Mouse (Mus musculus): ENCODE measurements around the gene Dis3l2.

The Dis3l2 gene

DNA sequence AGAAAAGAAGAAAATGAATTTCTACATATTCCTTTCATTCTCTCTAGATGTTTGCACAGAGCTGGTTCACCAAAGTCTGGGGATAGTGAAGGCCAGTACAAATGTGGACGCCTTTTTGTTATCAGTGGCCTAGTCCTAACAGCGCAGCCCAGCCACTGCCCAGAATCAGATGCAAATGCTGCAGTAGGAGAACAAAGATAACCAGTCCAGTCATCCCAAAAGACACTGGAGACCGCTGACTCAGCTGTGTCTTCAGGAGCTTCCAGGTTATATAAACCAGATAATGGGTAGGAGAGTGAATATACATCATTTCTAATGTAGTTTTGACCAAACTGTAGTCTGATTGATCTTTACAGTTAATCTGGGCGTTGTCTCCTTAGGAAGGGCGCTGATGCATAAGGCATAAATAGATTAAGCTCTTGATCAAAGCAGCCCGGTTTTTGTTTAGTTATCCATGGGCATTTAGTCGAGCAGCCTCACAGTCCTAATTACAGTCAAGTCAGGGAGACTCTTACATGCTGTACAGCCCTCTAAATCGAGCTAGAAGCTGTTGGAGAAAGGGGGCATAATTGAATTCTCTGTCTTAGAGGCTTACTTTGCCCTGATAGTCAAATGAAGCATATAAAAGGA, 212.9 kb downstream of the Dis3l2 start:
- no peak for DNase-seq (ENCODE audit: low read depth, low spot score)

DNA sequence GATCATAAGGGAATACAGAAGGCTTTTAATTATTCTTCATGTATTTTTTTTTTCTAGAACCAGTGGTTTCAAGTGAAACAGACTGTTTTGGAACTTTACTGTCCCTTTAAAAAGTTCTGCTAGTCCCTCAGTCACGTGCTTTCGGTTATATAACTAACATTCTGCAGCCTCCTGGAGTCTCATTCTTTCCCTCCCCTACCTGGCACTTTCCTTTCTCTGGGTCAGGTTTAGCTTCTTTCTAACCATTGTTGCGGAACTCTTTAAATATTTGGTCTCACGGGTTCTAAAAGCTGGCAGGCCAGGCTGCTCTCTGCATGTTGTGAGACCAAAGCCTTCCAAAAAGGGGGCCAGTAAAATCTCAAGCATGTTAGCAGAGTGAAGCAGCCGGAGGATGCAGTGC, 222.2 kb downstream of the Dis3l2 start:
- DNase-seq (ENCODE audit: low read depth, low spot score) = peak; percentile 44

DNA sequence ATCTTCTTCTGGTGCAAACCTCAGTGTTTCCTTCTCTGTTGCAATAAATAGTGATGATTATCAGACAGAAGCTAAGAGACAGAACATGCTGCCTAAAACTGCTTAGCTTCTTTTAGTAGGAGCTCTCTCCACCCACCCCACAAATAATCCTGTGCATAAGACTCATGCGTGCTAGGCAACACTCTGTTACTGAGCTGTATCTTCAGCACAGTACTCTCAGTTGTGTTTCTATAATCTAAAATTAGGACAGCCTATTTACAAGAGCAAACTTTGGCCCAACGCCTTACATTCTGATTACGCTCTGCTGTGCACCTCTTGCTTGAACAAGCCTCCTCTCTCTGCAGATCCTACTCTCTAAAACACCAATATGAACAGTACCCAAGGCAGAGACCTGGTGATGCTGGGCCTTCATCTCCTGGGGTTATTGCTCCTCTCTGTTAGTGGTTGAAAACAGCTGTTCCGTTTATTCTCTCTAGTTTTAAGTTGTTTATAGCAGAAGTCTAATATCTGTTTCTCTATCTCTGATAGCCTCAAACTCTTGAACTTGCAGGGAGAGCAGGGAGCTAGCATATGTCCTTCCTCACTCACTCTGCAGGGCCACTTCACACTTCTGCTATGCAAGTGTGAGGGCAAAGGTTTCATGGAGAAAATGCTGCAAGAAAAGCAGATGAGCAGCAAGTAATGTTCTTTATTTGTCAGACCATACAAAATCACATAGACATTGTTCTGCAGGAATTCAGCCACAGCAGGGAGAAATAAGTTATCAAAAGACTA, 228.2 kb downstream of the Dis3l2 start:
- peak; percentile 87 for DNase-seq (ENCODE audit: low read depth, low spot score)

DNA sequence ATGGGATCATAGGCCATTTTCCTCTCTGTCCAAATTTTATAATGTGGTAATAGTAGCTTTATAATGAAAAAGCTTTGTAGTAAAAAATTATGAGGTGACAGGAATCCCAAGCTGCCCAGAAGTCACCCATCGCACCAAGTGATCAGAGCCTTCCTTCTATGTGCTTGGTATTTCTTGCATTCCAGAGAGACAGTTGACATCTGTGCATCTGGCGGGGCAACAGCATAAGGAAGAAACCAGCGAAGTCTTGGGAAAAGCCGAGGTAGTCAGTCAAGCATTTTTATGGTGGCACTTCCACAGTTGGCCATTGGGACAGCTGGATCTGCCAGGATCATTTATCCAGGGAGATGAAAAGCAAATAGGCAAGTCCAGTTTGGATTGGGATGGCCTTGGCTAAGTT, 229.2 kb downstream of the Dis3l2 start:
- no peak for DNase-seq (ENCODE audit: low read depth, low spot score)

DNA sequence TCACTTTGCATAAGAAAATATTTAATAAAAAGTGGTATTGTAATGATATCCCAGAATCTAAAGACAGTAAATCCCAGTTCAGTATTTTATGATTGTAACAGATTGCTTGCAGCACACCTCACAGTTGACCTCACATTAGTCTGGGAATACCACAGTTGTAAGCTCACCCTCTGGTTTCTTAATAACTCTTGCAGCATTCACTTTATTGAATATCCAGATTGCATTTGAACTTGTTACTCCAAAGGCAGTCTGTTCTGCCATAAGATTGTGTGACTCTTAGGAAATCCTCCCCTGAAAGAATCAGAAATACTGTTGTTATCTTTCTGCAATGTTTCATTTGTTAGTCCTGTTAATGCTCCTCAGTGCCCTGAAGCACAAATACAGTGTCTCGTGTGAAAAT, 230.0 kb downstream of the Dis3l2 start:
- no peak for DNase-seq (ENCODE audit: low read depth, low spot score)

DNA sequence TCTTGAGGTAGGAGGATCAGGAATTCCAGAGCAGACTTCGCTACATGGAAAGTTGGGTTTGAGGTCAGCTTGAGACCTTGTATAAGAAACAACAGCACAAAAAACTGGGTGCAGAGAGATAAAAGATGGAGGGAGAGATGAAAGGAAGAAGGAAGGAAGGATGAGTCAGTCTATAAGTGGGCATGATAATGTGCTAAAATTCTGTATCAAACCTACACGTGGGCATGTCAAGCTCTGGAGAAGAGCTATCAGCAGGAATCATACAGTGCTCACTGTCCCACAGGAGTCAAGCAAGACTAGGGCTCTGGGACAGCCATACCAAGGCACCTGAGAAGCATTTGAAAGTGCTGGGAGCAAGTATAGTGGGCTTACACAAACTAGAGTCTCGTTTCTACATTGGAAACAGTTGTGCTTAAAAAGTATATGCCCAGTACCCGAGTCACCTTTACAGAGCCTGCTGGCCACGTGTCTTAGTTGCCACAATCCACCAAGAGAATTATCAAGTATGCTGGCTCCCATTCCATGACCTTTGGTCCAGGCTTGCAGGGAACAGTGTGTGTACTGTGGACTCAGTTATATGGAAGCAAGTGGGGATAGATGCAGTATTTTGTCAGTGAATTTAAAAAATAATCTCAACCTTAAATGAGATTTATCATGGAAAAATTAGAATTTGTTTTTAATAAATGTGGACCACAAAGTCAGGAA, 248.0 kb downstream of the Dis3l2 start:
- no peak for DNase-seq (ENCODE audit: low read depth, low spot score)

DNA sequence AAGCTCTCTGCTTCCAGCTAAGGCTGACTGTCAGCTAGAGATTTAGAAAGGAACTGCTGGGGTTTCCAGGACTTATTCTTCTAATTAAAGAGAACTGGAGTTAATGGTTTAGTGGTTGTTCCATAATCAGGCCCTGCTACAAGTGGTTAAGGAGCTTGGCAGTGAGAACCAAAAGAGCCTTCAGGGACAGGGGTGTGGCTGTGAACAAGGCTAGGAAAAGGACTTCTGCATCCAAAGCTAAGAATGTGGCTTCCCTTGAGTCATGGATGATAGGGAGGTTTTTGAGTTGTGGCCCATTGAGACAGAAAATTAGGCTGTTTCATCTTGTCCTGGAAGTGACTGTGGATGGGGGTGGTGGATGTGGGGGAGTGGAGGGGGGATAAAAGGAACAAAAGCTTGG, 252.2 kb downstream of the Dis3l2 start:
- DNase-seq (ENCODE audit: low read depth, low spot score) = no peak

DNA sequence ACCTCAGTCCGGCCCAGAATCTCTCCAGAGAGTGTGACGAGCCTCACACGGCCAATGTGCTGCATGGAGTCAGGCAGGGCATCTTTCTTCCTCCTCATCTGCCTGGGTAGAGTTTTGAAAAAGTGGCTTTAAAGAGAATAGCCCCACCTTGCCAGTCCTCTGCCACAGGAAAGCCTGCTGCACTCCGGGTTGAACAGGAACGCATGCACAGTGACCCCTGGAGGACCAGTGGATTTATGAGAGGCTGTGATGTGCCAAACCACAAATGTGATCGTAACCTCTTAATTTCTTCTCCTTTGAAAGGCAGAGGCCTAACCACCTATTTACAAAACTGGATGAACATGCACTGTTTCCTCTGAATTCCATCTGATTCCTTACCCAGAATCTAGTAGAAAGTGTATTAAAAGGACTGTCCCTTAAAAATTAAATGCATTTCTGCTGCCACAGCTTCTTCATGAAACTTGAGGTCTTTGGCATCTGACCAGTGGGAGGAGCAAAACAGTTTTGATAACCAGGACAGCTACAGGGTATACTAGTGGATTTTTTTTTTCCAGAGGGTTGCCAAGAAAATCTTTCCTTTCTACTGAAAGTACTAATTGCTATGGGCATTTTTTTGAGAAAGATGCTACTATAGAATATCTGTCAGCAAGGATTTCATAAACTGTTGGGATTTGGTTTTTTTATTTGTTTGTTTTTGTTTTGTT, 264.8 kb downstream of the Dis3l2 start:
- DNase-seq (ENCODE audit: low read depth, low spot score) = peak; percentile 23

DNA sequence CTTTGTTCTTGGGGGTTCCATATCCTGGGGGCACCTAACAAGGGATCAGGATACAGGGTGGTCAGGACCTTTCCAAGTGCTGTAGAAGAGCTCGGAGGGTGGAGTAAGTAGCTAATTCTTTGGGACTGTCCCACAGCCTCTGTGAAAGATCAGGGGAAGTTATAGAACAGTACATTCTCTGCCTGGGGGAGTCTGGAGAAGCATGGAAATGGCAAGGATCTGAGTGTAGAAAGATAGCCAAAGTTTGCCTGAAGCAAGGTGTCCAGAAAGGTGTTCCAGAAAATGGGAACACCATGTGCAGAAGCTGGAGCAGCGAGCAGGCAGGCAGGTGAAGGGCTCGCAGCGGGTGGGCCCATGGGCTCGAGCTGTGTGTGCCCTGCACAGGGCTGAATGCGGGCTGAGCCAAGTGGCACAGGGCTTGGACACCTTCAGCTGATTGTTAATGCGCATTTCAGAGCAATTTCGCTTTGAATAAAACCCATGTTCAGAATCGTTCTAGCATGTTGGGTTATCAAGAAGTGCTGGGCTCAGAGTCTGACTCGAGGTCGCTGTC, 265.6 kb downstream of the Dis3l2 start:
- DNase-seq (ENCODE audit: low read depth, low spot score) = peak; percentile 31

DNA sequence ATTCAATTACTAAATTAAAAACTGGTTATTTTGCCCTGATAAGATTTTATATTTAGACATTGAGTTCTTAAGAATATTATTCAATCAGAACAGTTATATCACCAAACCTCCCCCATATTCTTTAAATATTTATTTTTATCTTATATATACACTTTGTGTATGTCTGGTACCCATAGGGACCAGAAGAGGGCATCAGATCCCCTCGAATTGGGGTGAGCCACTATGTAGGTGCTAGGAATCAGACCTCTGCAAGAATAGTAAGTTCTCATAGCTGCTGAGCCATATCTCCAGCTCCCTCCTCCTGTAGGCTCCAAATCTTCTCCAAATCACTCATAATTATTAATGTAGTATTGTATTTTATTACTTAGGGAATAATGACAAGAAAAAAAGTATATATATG, 269.1 kb downstream of the Dis3l2 start:
- DNase-seq (ENCODE audit: low read depth, low spot score) = no peak

DNA sequence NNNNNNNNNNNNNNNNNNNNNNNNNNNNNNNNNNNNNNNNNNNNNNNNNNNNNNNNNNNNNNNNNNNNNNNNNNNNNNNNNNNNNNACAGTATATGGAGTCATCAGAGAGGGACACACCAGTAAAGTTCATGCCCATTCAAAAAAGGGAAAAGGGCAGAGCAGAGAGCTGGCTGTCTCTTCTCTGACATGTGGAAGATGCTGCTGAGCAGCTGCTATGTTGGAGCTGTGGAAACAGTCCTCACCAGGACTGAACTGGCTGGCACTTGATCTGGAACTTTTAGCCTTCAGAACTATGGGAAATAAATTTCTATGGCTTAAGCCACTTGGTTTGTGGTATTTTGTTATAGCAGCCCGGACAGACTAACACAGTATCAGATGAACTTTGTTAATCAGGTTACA, 273.4 kb downstream of the Dis3l2 start:
- DNase-seq (ENCODE audit: low read depth, low spot score) = no peak

DNA sequence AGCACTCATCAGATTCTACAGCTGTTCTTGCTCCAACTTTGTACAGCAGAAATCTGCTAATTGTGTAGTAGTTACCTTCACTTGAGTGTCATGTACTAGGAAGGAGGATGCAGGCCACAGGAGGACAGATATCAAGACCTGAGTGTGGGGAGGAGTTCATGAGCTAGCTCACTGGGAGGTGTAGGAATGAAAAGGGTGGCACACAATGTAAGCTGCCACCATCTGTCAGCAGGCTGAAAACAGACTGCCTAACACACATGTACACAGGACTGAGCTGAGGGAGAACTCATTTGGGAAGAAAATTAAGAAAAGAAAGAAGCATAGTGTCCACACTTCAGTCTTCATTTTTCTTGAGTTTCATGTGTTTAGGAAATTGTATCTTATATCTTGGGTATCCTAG, 282.8 kb downstream of the Dis3l2 start:
- peak; percentile 55 for DNase-seq (ENCODE audit: low read depth, low spot score)

DNA sequence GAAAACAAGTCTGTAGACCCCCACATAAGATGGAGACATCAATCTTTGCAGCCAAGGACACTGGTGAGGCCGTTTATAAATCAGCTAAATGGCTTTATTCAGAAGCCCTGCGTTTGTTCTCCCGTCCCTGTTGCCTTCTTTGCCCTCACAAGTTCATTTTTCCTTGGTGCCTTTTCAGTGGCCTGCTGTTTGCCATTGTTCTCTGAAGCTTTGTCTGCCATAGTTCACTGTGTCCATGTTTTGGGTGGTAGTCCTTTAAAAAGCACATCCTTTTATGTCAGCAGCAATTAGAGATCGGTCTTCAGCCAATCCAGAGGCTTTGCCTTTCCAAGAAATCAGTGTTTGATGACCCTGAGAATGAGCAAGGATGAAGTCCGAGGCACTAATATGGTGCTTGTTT, 289.2 kb downstream of the Dis3l2 start:
- DNase-seq (ENCODE audit: low read depth, low spot score) = no peak

DNA sequence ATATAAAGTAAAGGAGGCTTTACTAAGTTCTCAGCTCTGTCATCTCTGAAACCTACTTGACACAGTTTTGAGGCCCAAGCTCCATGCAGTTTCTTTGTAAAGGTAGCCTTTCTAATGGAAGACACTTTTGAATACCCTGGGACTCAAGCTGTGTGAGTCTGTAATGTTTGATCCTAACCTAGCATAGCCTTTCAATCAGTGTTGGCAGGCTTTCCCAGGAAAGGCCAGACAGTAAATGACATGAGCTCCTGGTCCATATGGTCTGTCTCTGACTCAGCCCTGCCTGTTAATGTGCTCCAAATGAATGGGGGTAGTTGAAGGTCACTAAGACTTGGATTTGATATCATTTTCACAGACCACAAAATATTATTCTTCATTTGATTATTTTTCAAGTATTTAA, 290.4 kb downstream of the Dis3l2 start:
- DNase-seq (ENCODE audit: low read depth, low spot score) = peak; percentile 68

DNA sequence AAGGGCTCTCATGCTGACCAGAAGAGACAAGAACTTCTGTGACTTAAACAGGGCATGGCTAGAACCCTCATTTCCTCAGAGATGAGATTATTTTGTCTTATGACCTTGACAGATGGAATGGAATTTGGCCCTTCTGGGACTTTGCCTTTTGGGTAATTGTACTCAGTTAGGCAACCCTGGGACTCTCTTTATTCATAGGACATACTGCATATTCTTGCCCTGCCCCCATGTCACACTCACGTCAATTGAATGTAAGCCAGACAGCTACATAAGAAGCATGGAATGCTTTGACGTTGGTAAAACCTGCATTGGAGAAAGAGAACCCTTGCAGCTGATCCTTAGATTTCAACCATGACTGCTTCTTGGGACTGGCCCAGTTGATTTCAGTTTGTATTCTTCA, 294.4 kb downstream of the Dis3l2 start:
- no peak for DNase-seq (ENCODE audit: low read depth, low spot score)

DNA sequence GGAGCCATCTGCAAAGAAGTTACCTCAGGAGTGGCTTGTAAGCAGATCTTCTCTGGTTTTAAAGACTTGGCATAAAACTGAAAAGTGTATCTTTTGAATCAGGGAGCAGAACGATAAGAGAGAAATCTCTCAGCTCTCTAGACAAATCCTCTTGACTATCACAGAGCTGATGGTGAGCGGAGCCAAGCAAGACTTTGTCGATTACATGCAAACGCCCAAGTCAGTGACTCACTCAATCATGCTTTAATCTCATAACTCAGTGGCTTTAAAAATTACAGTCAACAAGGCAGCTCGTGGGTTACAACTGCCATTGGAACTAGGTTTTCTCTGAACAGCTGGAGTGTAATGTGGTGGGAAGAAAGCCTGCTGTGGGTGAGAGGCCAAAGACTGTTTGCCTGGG, 297.8 kb downstream of the Dis3l2 start:
- peak; percentile 55 for DNase-seq (ENCODE audit: low read depth, low spot score)

DNA sequence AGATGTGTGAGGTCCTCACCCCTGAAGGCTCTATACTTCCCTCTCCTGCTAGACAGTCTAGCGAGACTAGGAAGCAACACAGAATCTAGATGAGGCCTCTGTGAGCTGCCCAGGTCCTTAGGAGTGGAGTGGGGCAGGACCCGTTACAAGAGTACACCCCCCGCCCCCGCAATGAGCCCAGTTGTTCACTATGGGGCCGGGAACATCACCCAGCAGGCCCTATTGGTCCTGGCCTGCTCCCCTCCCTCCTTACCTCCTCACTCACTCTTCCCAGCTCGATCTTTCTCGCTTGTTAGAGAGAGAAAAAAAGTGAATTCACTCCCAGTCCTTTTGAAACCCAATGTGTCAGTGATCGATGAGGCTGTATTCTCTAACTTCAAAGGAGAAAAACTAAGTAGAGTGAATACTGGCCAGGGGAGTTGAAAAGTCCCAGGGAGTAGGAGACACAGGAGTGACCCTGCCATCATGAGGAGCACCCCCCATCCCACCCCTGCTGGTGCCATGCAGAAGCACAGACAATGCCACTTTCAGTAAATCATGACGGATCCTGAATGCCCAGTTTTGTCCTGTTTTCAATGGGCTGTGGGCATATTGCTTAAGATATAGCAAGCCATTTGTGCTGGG, 299.0 kb downstream of the Dis3l2 start:
- peak; percentile 8 for DNase-seq (ENCODE audit: low read depth, low spot score)

DNA sequence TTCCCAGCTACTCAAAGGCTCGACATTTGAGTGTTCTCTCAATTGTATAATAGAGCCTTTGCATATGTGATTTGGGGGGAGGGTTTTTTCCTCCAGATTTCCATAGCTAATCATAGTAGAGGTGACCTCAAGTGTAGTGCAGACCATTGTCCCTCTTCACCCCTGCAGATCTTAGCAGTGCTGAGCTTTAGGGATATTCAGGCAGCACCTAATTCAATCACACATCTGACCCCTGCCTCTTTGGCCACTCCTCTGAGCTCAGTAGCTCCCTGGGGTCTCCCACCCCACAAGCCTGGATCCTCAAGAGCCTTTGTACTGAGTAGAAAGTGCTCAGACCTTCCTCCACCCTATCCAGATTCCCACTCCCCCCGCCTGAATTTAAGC, 299.6 kb downstream of the Dis3l2 start:
- no peak for DNase-seq (ENCODE audit: low read depth, low spot score)

DNA sequence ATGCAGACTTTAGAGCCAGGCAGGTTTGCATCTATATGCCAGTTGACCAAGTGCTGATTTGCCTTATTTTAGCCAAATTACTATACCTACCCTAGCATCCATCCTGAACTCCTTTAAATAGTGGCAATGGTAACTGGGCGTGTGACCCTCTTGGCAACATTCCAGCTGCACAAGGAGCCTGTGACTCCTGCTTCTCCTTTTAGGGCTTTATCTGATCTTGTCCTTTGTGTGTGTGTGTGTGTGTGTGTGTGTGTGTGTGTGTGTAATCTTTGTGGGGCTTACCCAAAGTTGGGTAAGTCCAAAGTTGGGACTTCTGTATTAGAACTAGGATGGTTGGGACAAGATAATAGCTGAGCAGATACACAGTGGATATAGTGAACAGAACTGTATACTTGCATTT, 302.8 kb downstream of the Dis3l2 start:
- no peak for DNase-seq (ENCODE audit: low read depth, low spot score)

DNA sequence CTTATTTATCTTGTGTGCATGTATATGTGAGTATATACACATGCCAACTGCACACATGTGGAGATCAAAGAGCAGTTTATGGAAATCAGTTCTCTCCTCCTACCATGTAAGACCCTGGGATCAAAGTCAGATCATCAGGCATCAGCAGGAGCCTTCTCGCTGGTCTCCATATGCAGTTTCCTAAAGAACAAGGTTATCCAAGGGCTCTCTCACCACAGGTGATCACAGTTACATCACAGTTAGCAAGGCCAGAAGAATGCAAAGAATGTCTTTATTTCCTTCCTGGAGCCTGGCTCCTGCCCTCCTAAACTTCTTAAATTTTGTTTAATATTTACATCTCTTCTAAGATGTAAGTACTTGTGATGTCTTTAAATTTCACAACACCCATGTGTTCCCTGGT, 304.6 kb downstream of the Dis3l2 start:
- DNase-seq (ENCODE audit: low read depth, low spot score) = no peak

DNA sequence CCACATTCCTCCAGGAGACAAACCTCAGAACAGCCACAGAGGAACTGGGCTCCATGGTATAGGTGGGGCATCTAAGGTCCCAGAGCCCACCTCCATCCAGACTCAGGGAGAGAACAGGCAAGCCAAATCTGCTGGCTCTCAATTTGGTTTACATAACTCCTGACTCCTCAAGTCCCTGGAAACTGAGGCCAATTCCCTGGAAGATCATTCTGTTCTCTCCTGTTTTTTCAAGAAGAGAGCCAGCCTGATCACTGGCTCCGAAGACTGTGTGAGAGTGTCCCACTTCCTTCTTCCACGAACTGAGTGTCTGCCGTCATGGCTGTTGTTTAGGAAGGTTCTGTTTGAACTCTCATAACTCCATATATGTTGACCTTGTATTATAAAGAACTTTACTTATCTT, 305.5 kb downstream of the Dis3l2 start:
- peak; percentile 54 for DNase-seq (ENCODE audit: low read depth, low spot score)

All from brain, adult 2 months (tissue).